Mouse (Mus musculus) adrenal gland, postnatal 4 days (tissue): ENCODE data around the gene Prkg1. TPM values are rescaled to one million over a fixed set of nuclear protein-coding genes. Genes with fewer than 3 reads are reported as not detected.

ENCODE experiments used
- DNase-seq, 2 experiments: peaks; one replicate each; pipeline ENCODE4 v3.0.0; 2021 to 2022; ENCODE audit warnings: low spot score in 2 of 2, mixed read lengths in 2 of 2
- long read RNA-seq, 2 experiments: library from polyadenylated mRNA; stranded (forward); transcript quantifications; one replicate each; pipeline ENCODE4 v2.0.0; 2021
- total RNA-seq, 2 experiments: library from RNA; stranded (reverse); gene quantifications; 2 replicates each; pipeline ENCODE4 v1.2.3; 2021

The Prkg1 gene
- total RNA-seq, result 10 to 100 TPM; 12.1 to 13.3 TPM
- long read RNA-seq, experiment 1, partial matches to known transcripts, result 0 of 8 reads
- long read RNA-seq, experiment 1, other reads (novel, unspliced or antisense), result 8 of 8 reads
- long read RNA-seq, experiment 2, partial matches to known transcripts, result 2 of 7 reads
- long read RNA-seq, experiment 2, other reads (novel, unspliced or antisense), result 5 of 7 reads

- DNase-seq, result no peak
These were observed at the start of gene Prkg1 for GRCm38 (mm10) chr19:31764801-31765340. TSS of gene Prkg1 (minus strand) at chr19:31765033.

GRCm38 (mm10) chr19:31813087-31813486 is 48.3 kb upstream of the Prkg1 start:
- no peak for DNase-seq

- DNase-seq, result no peak
These were observed 46.5 kb upstream of the Prkg1 start for GRCm38 (mm10) chr19:31811371-31811770.

- DNase-seq, result no peak
These were observed 40.6 kb upstream of the Prkg1 start for GRCm38 (mm10) chr19:31805391-31805790.

GRCm38 (mm10) chr19:31795485-31796046 is 30.7 kb upstream of the Prkg1 start:
- DNase-seq, result no peak

GRCm38 (mm10) chr19:31791724-31792123 is 26.9 kb upstream of the Prkg1 start:
- no peak for DNase-seq

- no peak for DNase-seq
These were observed 16.7 kb upstream of the Prkg1 start for GRCm38 (mm10) chr19:31781521-31782018.

GRCm38 (mm10) chr19:31781077-31781476 is 16.2 kb upstream of the Prkg1 start:
- DNase-seq, result no peak

GRCm38 (mm10) chr19:31780222-31780621 is 15.4 kb upstream of the Prkg1 start:
- no peak for DNase-seq

GRCm38 (mm10) chr19:31779021-31779420 is 14.2 kb upstream of the Prkg1 start:
- DNase-seq, result no peak

- no peak for DNase-seq
These were observed 2.2 kb upstream of the Prkg1 start for GRCm38 (mm10) chr19:31767004-31767403.

- DNase-seq, result no peak
These were observed 618 bp upstream of the Prkg1 start for GRCm38 (mm10) chr19:31765451-31765850.

- peak in 1 of 2 experiments; percentile 13 for DNase-seq
These were observed 657 bp downstream of the Prkg1 start for GRCm38 (mm10) chr19:31763951-31764800.

- DNase-seq, result no peak
These were observed 1.5 kb downstream of the Prkg1 start for GRCm38 (mm10) chr19:31763246-31763821.

- DNase-seq, result no peak
These were observed 2.2 kb downstream of the Prkg1 start for GRCm38 (mm10) chr19:31762411-31763245.

- no peak for DNase-seq
These were observed 5.0 kb downstream of the Prkg1 start for GRCm38 (mm10) chr19:31759855-31760254.

- peak in 1 of 2 experiments; percentile 12 for DNase-seq
These were observed 8.7 kb downstream of the Prkg1 start for GRCm38 (mm10) chr19:31755929-31756792.

GRCm38 (mm10) chr19:31754642-31755287 is 10.1 kb downstream of the Prkg1 start:
- no peak for DNase-seq
